Mouse (Mus musculus): ENCODE measurements at regions not wholly inside any gene's neighbourhood (a gene's known extent, or its start where the extent isn't known, plus 50 kb on each side); places are given as distances from the start of the nearest gene placed in this dataset.

GRCm38 (mm10) chr5:118413428-118414282 lies 146.8 kb upstream of the Med13l start:
- peak; percentile 42 for DNase-seq (ENCODE audit: low read depth, low spot score)
- WGBS = 67% methylated on average over 13 of the region's 13 CpGs

- no peak for DNase-seq (ENCODE audit: low read depth, low spot score)
These were observed 141.0 kb upstream of the Med13l start for GRCm38 (mm10) chr5:118419344-118420037.

GRCm38 (mm10) chr5:118421884-118422821 lies 138.3 kb upstream of the Med13l start:
- DNase-seq (ENCODE audit: low read depth, low spot score) = no peak
- 46% methylated on average over 32 of the region's 32 CpGs for WGBS

More at GRCm38 (mm10) chr5:118419344-118420037, 141.0 kb upstream of the Med13l start:
- WGBS = 80% methylated on average over 7 of the region's 7 CpGs

- no peak for DNase-seq (ENCODE audit: low read depth, low spot score)
- WGBS = 83% methylated on average over 3 of the region's 3 CpGs
These were observed 136.3 kb upstream of the Med13l start for GRCm38 (mm10) chr5:118424177-118424576.

GRCm38 (mm10) chr5:118424764-118425568 lies 135.5 kb upstream of the Med13l start:
- DNase-seq (ENCODE audit: low read depth, low spot score) = peak; percentile 39
- 11% methylated on average over 8 of the region's 9 CpGs for WGBS

GRCm38 (mm10) chr5:118426673-118427072 lies 133.8 kb upstream of the Med13l start:
- 65% methylated on average over 5 of the region's 5 CpGs for WGBS
- no peak for DNase-seq (ENCODE audit: low read depth, low spot score)

GRCm38 (mm10) chr5:118428323-118429095 lies 132.0 kb upstream of the Med13l start:
- no peak for DNase-seq (ENCODE audit: low read depth, low spot score)
- WGBS = 71% methylated on average over 18 of the region's 18 CpGs

- WGBS = 50% methylated on average over 4 of the region's 4 CpGs
- no peak for DNase-seq (ENCODE audit: low read depth, low spot score)
These were observed 126.9 kb upstream of the Med13l start for GRCm38 (mm10) chr5:118433599-118433998.

- no peak for DNase-seq (ENCODE audit: low read depth, low spot score)
- 81% methylated on average over 20 of the region's 20 CpGs for WGBS
These were observed 125.5 kb upstream of the Med13l start for GRCm38 (mm10) chr5:118434718-118435555.

- 89% methylated on average over 7 of the region's 7 CpGs for WGBS
- DNase-seq (ENCODE audit: low read depth, low spot score) = no peak
These were observed 124.9 kb upstream of the Med13l start for GRCm38 (mm10) chr5:118435556-118435950.

GRCm38 (mm10) chr5:118436035-118436434 lies 124.4 kb upstream of the Med13l start:
- 85% methylated on average over 9 of the region's 9 CpGs for WGBS
- DNase-seq (ENCODE audit: low read depth, low spot score) = no peak

- WGBS = 62% methylated on average over 22 of the region's 22 CpGs
- DNase-seq (ENCODE audit: low read depth, low spot score) = no peak
These were observed 123.8 kb upstream of the Med13l start for GRCm38 (mm10) chr5:118436474-118437306.

- 60% methylated on average over 7 of the region's 7 CpGs for WGBS
- DNase-seq (ENCODE audit: low read depth, low spot score) = no peak
These were observed 123.2 kb upstream of the Med13l start for GRCm38 (mm10) chr5:118437307-118437610.

- DNase-seq (ENCODE audit: low read depth, low spot score) = no peak
- WGBS = 75% methylated on average over 6 of the region's 6 CpGs
These were observed 122.5 kb upstream of the Med13l start for GRCm38 (mm10) chr5:118438016-118438415.

- no peak for DNase-seq (ENCODE audit: low read depth, low spot score)
- WGBS = 78% methylated on average over 8 of the region's 8 CpGs
These were observed 115.8 kb upstream of the Med13l start for GRCm38 (mm10) chr5:118444538-118445251.

Measured in large intestine, adult 2 months (tissue).